Comparison of ENCODE assay signal across 8 mouse cellular contexts in genomic region chr2:24763115-24763557, GRCm38 (mm10). TPM values are rescaled to one million over a fixed set of nuclear protein-coding genes. Genes with fewer than 3 reads are reported as not detected.
DNase-seq lines count a peak whose midpoint lies in the region; ATAC-seq and TF ChIP-seq lines count a peak whose summit lies in the region.

Gene Cacna1b, minus strand, starts transcription at chr2:24763152.

- TF ChIP-seq CTCF in G1E (IDR thresholded peaks at IDR 0.05; ENCODE audit: low read depth, low read length), result no peak

- 0% methylated on average over 15 of the region's 42 CpGs for WGBS in embryonic facial prominence, embryonic 14.5 days
- WGBS in heart, embryonic 15.5 days, result under 1% methylated on average over 42 of the region's 42 CpGs

- H3K27me3 ChIP-seq in G1E (ENCODE audit: insufficient read depth, low read length), result no peaks in the 10 kb centered on the region; the same call in 1 of the 2 replicates
- H3K27me3 ChIP-seq in embryonic facial prominence, embryonic 14.5 days (replicated peaks; ENCODE audit: control insufficient read depth, insufficient read depth, low read length), result peaks cover 24% of the 10 kb centered on the region
- H3K27me3 ChIP-seq in heart, embryonic 15.5 days, result peaks cover 41% of the 10 kb centered on the region

- no peaks in the 10 kb centered on the region for H3K36me3 ChIP-seq in G1E (replicated peaks)
- H3K36me3 ChIP-seq in embryonic facial prominence, embryonic 14.5 days (ENCODE audit: control insufficient read depth, insufficient read depth, low read length), result no peaks in the 10 kb centered on the region
- H3K36me3 ChIP-seq in heart, embryonic 15.5 days, result no peaks in the 10 kb centered on the region

- peaks cover 14% of the 10 kb centered on the region for H3K9me3 ChIP-seq in G1E (replicated peaks)
- no peaks in the 10 kb centered on the region for H3K9me3 ChIP-seq in embryonic facial prominence, embryonic 14.5 days (ENCODE audit: control insufficient read depth, low read length)
- no peaks in the 10 kb centered on the region for H3K9me3 ChIP-seq in heart, embryonic 15.5 days (replicated peaks)

- H3K4me2 ChIP-seq in embryonic facial prominence, embryonic 14.5 days (ENCODE audit: low read depth, low read length), result peak within 1 kb of the TSS; percentile 100
- peak within 1 kb of the TSS; percentile 95 for H3K4me2 ChIP-seq in heart, embryonic 15.5 days

- no peaks in the 10 kb centered on the region for H3K4me1 ChIP-seq in G1E (ENCODE audit: insufficient read depth, low read depth, low read length)
- H3K4me1 ChIP-seq in embryonic facial prominence, embryonic 14.5 days (ENCODE audit: control insufficient read depth, insufficient read depth, low read length), result peaks cover 10% of the 10 kb centered on the region; the same call in 1 of the 2 replicates
- H3K4me1 ChIP-seq in heart, embryonic 15.5 days (replicated peaks), result peaks cover 17% of the 10 kb centered on the region

- no peak within 1 kb of the TSS for H3K27ac ChIP-seq in embryonic facial prominence, embryonic 14.5 days (replicated peaks; ENCODE audit: low read depth, low read length)
- H3K27ac ChIP-seq in heart, embryonic 15.5 days, result no peak within 1 kb of the TSS

- no peak for DNase-seq in G1E (ENCODE audit: low spot score)
- peak; percentile 94 for DNase-seq in brain, adult 2 months (ENCODE audit: low read depth, low spot score)
- DNase-seq in embryonic facial prominence, embryonic 14.5 days (ENCODE audit: low spot score), result peak; percentile 88
- DNase-seq in layer of hippocampus, postnatal 14 days (ENCODE audit: low spot score in 2 of 2), result peak; percentile 85 to 92
- peak; percentile 10 for DNase-seq in lung, postnatal 14 days
- peak; percentile 95 to 96 for DNase-seq in right cerebral cortex, postnatal 10 days (ENCODE audit: low spot score in 2 of 2)
- DNase-seq in yolk sac, embryonic 10.5 days (ENCODE audit: low spot score), result peak; percentile 67

- no peak for ATAC-seq in G1E (ENCODE audit: extremely low read depth, insufficient number of reproducible peaks, low FRiP score, poor library complexity, severe bottlenecking)
- peak; percentile 92 for ATAC-seq in embryonic facial prominence, embryonic 14.5 days (ENCODE audit: low read depth)
- no peak; the same call in 1 of the 2 replicates for ATAC-seq in heart, embryonic 15.5 days (replicated peaks; ENCODE audit: insufficient number of reproducible peaks, insufficient read depth, low FRiP score, low read depth)

- H3K4me3 ChIP-seq in G1E (ENCODE audit: low read depth, low read length), result peak within 1 kb of the TSS; percentile 27; the same call in 1 of the 2 replicates
- peak within 1 kb of the TSS; percentile 58 for H3K4me3 ChIP-seq in embryonic facial prominence, embryonic 14.5 days (ENCODE audit: low read depth, low read length)
- peak within 1 kb of the TSS; percentile 58 for H3K4me3 ChIP-seq in heart, embryonic 15.5 days

- H3K9ac ChIP-seq in embryonic facial prominence, embryonic 14.5 days (ENCODE audit: low read depth, low read length), result peak within 1 kb of the TSS; percentile 43
- H3K9ac ChIP-seq in heart, embryonic 15.5 days, result peak within 1 kb of the TSS; percentile 15; the same call in 1 of the 2 replicates

RNA-seq across cellular contexts. Expression of gene Cacna1b, which starts in this region (rescaled TPM):
- total RNA-seq in G1E (2014; fragmentation: Nextera tagmentation) (not detected in 2 replicates), G1E (2017) (under 0.01 TPM in 2 replicates)
- not detected in 2 replicates for polyA plus RNA-seq in G1E (2012)
- 0.84 and 1.5 TPM in 2 replicates for polyA plus RNA-seq in embryonic facial prominence, embryonic 14.5 days (2014; fragmentation: Nextera tagmentation; extraction: Ambion mirVana)
- polyA plus RNA-seq in heart, embryonic 15.5 days (2015; fragmentation: Nextera tagmentation; extraction: Ambion mirVana), result 0.11 and 0.60 TPM in 2 replicates
- total RNA-seq in layer of hippocampus, postnatal 14 days (2021), result 100 to 1,000 TPM in 1 of 2 experiments, 10 to 100 TPM in 1; 94.8 to 105 TPM

Comparison
In these comparisons a context has a peak if more than half of its experiments do, and no peak if none do; other contexts are left out.
1. RNA of gene Cacna1b (total RNA-seq): 94.8 to 105 TPM in layer of hippocampus, postnatal 14 days; under 0.01 TPM in G1E; every median in the first group is over 10 times any median in the second.
2. Peak in every context shown above with its lines, with median percentiles within 50 percentile points of each other: H3K4me3 ChIP-seq.